Mouse (Mus musculus): Measurements from ENCODE around the gene Rrp12. TPM values are rescaled to one million over a fixed set of nuclear protein-coding genes. Genes with fewer than 3 reads are reported as not detected.
"Not testable (repeated sequence)": the region's sequence is repeated elsewhere in the genome, so short reads cannot be mapped to it uniquely, and the experiment has no call there.

Rrp12 gene
- polyA plus RNA-seq, 1 experiment from 2014 or later: 36.3 TPM

DNA sequence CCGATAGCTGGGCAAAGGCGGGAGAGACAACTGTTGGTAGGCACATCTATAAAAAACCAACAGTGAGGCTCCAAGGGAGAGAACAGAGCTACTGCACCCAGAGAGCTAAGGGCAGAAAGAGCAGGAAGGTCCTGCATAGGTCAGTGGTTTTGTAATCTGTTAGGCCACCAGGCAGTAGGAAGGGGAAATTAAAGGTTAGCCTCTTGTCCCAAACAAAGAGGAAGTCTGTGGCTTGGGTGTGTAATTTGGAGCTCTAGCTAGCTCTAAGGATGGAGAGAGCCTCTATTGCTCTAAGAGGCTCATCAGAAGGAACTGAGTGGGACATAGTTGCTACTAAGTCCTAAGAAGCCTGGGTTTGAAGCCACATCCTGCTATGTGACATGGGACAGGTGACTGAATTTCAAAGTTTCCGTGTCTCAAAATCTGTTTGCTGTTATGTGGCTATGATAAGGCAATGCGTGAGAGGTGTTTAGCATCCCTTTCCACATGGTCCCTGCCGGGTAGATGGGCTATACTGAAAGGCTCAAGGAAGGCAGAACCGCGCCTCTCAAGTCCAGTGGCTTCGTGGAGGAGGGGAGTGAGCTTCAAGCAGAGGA is 4.6 kb upstream of the Rrp12 start:
- 85% methylated on average over 8 of the region's 8 CpGs for WGBS
- peaks cover 5% of the 10 kb centered on the region for H3K4me1 ChIP-seq

DNA sequence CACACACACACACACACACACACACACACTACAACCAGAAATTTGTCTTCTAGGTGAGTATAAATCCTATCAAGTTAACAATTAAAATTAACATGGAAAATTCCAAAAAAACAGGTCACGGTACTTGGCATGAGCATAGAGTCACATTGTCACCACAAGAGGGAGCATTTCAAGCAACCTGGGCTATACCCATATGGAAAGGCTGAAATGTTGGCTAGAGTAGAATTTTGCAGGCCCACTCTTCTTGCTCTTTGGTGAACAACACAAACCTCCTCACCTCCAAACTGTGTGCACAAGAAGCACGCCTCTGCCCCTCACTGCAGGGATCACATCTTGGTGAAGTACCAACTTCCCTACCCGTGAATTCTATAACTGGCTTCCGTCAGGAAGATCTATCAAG is 2.9 kb upstream of the Rrp12 start:
- Histone ChIP-seq H3K4me1 (peaks cover 17% of the 10 kb centered on the region), H3K27me3 (replicated peaks; ENCODE audit: low read depth, poor library complexity, severe bottlenecking) (no peaks in the 10 kb centered on the region), H3K27ac (replicated peaks) (no peak overlapping the region), H3K9me3 (no peaks in the 10 kb centered on the region), H3K4me3 (no peak overlapping the region), H3K36me3 (replicated peaks) (no peaks in the 10 kb centered on the region)
- DNase-seq (ENCODE audit: low spot score): peak; percentile 32
- 50% methylated on average over 4 of the region's 4 CpGs for WGBS

More for the DNA sequence above, 4.6 kb upstream of the Rrp12 start:
- no peak overlapping the region for H3K27ac ChIP-seq (replicated peaks)
- no peaks in the 10 kb centered on the region for H3K27me3 ChIP-seq (replicated peaks; ENCODE audit: low read depth, poor library complexity, severe bottlenecking)
- DNase-seq (ENCODE audit: low spot score): no peak
- H3K4me3 ChIP-seq: no peak overlapping the region
- no peaks in the 10 kb centered on the region for H3K9me3 ChIP-seq
- H3K36me3 ChIP-seq (replicated peaks): no peaks in the 10 kb centered on the region

DNA sequence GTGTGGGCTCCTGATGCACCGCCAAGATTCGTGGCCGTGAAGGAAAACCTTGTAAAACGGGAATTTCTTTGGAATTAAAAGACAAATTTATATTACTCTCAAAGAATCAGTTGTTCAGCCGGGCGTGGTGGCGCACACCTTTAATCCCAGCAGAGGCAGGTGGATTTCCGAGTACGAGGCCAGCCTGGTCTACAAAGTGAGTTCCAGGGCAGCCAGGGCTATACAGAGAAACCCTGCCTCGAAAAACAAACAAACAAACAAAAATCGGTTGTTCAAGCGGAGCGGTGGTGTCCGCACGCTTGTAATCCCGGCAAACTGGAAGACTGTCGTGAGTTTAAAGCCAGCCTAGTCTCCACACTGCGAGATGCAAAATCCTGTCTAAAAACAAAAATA is 342 bp upstream of the Rrp12 start:
- H3K27ac ChIP-seq (replicated peaks): peak overlapping the region; percentile 31; the same call in 1 of the 2 replicates

DNA sequence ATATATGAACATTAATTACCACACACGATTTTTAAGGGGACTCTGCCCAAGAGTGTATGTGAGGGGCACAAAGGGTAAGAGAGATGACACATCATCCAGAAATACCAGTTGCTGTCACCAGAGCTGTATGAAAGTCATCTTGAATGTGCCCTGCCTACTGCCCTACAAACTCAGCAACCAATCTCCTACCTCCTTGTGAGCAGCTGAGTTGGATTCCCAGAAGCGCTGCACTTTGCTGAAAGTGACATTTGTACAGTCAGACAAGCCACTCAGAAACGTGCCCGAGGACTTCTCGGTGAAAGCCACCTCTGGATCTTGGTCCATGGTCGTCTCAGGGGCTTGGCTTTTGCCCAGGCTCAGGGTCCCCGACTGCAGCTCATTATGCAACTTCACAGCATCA is 1.0 kb downstream of the Rrp12 start:
- Histone ChIP-seq H3K9me3 (no peaks in the 10 kb centered on the region), H3K36me3 (replicated peaks) (peaks cover 26% of the 10 kb centered on the region), H3K4me3 (peak overlapping the region; percentile 85), H3K27me3 (replicated peaks; ENCODE audit: low read depth, poor library complexity, severe bottlenecking) (no peaks in the 10 kb centered on the region), H3K27ac (replicated peaks) (no peak overlapping the region), H3K4me1 (peaks cover 17% of the 10 kb centered on the region)
- DNase-seq (ENCODE audit: low spot score): no peak
- 53% methylated on average over 7 of the region's 7 CpGs for WGBS

More for the DNA sequence above, 342 bp upstream of the Rrp12 start:
- Histone ChIP-seq H3K36me3 (replicated peaks) (peaks cover 13% of the 10 kb centered on the region), H3K4me3 (peak overlapping the region; percentile 85), H3K4me1 (peaks cover 17% of the 10 kb centered on the region), H3K9me3 (no peaks in the 10 kb centered on the region), H3K27me3 (replicated peaks; ENCODE audit: low read depth, poor library complexity, severe bottlenecking) (no peaks in the 10 kb centered on the region)
- no peak for DNase-seq (ENCODE audit: low spot score)
- WGBS: 17% methylated on average over 18 of the region's 18 CpGs

DNA sequence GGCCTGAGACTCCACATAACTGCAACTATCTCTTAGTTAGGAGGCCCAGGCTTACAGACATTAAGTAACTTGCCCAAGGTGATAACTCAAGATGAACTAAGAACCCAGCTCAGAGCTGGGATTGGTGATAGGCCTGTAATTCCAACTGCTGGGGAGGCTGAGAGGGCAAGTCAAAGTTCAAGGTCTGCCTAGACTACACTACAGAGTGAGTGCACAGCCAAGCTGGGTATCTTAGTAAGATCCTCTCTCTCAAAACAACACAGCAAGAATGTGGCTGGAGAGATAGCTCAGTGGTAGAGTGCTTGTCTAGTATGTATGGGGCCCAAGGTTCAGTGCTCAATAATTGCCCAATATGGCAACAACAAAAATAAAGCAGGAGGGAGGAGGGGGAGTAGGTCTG is 7.8 kb downstream of the Rrp12 start:
- Histone ChIP-seq H3K4me1 (no peaks in the 10 kb centered on the region), H3K36me3 (replicated peaks) (peaks cover 88% of the 10 kb centered on the region), H3K27me3 (replicated peaks; ENCODE audit: low read depth, poor library complexity, severe bottlenecking) (no peaks in the 10 kb centered on the region), H3K27ac (replicated peaks) (no peak overlapping the region), H3K9me3 (no peaks in the 10 kb centered on the region), H3K4me3 (no peak overlapping the region)
- no peak for DNase-seq (ENCODE audit: low spot score)

DNA sequence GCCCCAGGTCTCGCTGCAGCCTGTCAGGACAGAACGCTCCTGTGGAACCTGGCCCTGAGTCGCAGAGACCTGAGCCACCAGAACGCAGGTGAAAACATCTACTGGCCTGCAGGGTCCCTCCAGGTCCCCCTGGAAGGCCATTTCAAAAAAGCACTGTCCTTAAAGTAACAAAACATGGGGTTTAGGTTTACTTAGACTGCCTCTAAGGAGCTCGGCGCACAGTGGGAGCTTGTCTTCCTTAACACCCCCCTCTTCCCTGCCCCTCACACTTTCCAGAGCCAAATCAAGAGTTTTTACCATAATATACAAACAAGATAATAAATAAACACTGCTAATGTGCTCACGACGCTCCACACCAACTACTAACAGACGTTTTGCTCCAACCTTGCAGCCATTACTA is 12.1 kb downstream of the Rrp12 start:
- Histone ChIP-seq H3K36me3 (replicated peaks) (peaks cover 96% of the 10 kb centered on the region), H3K27me3 (replicated peaks; ENCODE audit: low read depth, poor library complexity, severe bottlenecking) (no peaks in the 10 kb centered on the region), H3K4me1 (no peaks in the 10 kb centered on the region), H3K27ac (replicated peaks) (no peak overlapping the region), H3K4me3 (no peak overlapping the region), H3K9me3 (no peaks in the 10 kb centered on the region)
- DNase-seq (ENCODE audit: low spot score): no peak
- WGBS: 92% methylated on average over 9 of the region's 9 CpGs

DNA sequence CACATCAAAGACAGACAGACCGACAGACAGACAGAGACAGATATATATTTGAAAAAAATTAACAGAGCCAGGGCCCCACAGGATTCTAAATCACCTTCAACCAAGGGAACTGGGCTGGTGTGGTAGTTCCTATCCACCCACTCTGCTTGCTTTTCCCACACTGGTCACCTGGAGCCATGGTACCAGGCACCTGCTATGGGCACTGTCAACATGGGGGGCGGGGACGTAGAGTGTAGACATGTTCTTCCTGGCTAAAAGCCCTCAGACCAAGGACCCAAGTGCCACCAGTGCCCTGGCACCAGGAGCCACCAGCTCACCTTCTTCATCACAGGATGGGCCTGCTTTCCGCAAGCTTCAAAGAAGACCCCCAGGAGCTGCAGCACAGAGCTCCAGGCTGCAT is 14.1 kb downstream of the Rrp12 start:
- Histone ChIP-seq H3K36me3 (replicated peaks) (peaks cover 94% of the 10 kb centered on the region), H3K4me3 (no peak overlapping the region), H3K4me1 (no peaks in the 10 kb centered on the region), H3K27me3 (replicated peaks; ENCODE audit: low read depth, poor library complexity, severe bottlenecking) (no peaks in the 10 kb centered on the region), H3K9me3 (no peaks in the 10 kb centered on the region), H3K27ac (replicated peaks) (no peak overlapping the region)
- WGBS: 95% methylated on average over 4 of the region's 4 CpGs
- no peak for DNase-seq (ENCODE audit: low spot score)

DNA sequence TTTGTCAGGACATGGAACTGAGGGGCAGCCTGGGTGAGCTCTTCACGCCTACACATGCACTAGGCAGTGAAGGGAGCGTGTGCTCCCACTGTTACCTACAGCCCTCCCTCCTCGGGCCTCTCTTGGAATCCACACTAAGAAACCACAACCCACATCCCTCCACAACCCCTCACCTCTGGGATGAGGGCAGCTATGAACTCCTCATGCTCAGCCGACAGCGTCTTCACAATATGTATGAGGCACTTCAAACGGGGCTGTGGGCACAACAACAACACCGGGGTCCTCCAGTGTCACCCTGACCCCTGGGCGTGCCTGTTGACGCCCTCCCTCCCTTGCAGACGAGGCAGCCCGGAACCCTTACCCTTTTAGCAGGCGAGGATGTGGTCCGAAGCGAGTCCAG is 21.6 kb downstream of the Rrp12 start:
- Histone ChIP-seq H3K27ac (replicated peaks) (no peak overlapping the region), H3K4me1 (no peaks in the 10 kb centered on the region), H3K4me3 (no peak overlapping the region), H3K36me3 (replicated peaks) (peaks cover 97% of the 10 kb centered on the region), H3K9me3 (no peaks in the 10 kb centered on the region), H3K27me3 (replicated peaks; ENCODE audit: low read depth, poor library complexity, severe bottlenecking) (no peaks in the 10 kb centered on the region)
- WGBS: 95% methylated on average over 14 of the region's 14 CpGs
- DNase-seq (ENCODE audit: low spot score): no peak

DNA sequence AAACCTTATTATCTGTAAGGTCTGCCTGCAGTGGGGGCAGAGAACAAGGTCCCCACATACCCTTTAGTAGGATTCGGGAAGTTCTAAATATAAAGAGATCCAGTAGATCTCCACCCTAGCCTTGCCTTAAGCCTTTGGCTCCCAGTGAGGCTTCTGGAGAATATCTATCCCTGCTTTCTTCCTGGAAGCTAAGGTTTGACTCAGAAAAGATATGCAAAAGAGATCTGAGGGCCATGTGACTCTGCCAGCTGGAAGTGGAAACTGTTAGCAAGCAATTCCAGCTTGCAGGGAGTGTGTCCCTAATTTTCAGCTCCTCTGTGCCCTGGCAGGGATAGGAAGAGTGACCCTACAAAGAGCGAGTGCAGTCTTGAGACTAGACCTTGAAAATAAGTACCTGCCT is 23.7 kb downstream of the Rrp12 start:
- no peak for DNase-seq (ENCODE audit: low spot score)
- WGBS: 99% methylated on average over 2 of the region's 2 CpGs
- H3K36me3 ChIP-seq (replicated peaks): peaks cover 98% of the 10 kb centered on the region

DNA sequence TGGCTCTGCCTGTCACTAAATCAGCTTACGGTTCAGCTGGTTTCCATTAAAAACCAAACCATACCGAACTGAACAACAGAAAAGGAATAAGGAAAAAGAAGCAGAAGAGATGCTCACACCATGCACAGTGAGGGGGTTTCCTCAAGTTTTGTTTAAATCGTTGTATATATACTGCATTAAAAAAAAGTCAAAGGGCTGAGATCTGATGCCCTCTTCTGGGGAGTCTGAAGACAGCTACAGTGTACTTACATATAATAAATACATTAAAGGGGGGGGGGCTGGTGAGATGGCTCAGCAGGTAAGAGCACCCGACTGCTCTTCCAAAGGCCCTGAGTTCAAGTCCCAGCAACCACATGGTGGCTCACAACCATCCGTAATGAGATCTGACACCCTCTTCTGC is 26.0 kb downstream of the Rrp12 start:
- not testable (repeated sequence) for H3K4me1 ChIP-seq; H3K27me3 ChIP-seq (replicated peaks; ENCODE audit: low read depth, poor library complexity, severe bottlenecking); H3K4me3 ChIP-seq; DNase-seq (ENCODE audit: low spot score); H3K9me3 ChIP-seq; H3K27ac ChIP-seq (replicated peaks)
- 86% methylated on average over 5 of the region's 5 CpGs for WGBS
- peaks cover 100% of the 10 kb centered on the region for H3K36me3 ChIP-seq (replicated peaks)

More for the DNA sequence above, 23.7 kb downstream of the Rrp12 start:
- no peaks in the 10 kb centered on the region for H3K9me3 ChIP-seq
- H3K4me1 ChIP-seq: no peaks in the 10 kb centered on the region
- H3K27ac ChIP-seq (replicated peaks): no peak overlapping the region
- no peak overlapping the region for H3K4me3 ChIP-seq
- H3K27me3 ChIP-seq (replicated peaks; ENCODE audit: low read depth, poor library complexity, severe bottlenecking): no peaks in the 10 kb centered on the region

DNA sequence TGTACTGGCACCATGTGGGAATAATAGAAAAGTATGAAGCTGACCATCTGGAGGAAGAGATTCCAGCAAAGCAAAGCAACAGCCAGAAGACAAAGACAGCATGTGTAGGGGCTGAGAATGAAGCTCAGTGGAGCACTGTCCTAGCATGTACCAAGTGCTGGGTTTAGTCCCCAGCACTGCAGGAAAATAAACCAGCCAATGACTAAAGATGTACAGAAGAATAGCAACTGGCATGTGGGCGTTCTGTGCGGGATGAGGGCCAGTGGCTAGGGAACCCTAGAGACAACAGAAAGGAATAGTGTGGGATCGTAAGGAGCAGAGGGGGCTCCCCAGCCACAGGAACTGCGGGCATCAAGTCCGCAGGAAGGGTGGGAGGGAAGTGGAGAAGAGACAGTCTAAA is 26.7 kb downstream of the Rrp12 start:
- H3K9me3 ChIP-seq: no peaks in the 10 kb centered on the region
- H3K4me1 ChIP-seq: no peaks in the 10 kb centered on the region
- WGBS: 96% methylated on average over 5 of the region's 5 CpGs
- H3K36me3 ChIP-seq (replicated peaks): peaks cover 100% of the 10 kb centered on the region
- no peak overlapping the region for H3K4me3 ChIP-seq
- DNase-seq (ENCODE audit: low spot score): no peak
- no peaks in the 10 kb centered on the region for H3K27me3 ChIP-seq (replicated peaks; ENCODE audit: low read depth, poor library complexity, severe bottlenecking)
- no peak overlapping the region for H3K27ac ChIP-seq (replicated peaks)

DNA sequence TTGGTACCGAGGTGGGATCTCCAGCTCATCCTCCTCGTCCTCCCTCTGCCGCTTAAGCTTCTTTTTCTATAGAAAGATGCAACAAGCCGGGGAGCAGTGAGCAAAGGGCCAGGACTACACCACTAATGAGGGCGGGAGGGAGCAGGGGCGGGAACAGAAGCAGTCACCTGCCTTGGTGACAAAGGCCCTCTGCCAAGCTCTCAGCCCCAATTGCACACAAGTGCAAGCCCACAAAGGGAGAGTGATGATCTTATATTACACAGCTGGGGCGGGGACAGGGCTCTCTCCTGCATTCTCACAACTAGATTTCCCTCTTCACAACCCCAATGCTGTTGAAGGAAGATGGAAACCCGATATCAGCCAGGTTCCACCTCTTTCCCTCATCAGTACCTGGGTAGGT is 29.3 kb downstream of the Rrp12 start:
- Histone ChIP-seq H3K4me3 (no peak overlapping the region), H3K4me1 (no peaks in the 10 kb centered on the region), H3K27me3 (replicated peaks; ENCODE audit: low read depth, poor library complexity, severe bottlenecking) (no peaks in the 10 kb centered on the region), H3K27ac (replicated peaks) (no peak overlapping the region), H3K36me3 (replicated peaks) (peaks cover 100% of the 10 kb centered on the region), H3K9me3 (no peaks in the 10 kb centered on the region)
- WGBS: 88% methylated on average over 8 of the region's 8 CpGs
- no peak for DNase-seq (ENCODE audit: low spot score)

DNA sequence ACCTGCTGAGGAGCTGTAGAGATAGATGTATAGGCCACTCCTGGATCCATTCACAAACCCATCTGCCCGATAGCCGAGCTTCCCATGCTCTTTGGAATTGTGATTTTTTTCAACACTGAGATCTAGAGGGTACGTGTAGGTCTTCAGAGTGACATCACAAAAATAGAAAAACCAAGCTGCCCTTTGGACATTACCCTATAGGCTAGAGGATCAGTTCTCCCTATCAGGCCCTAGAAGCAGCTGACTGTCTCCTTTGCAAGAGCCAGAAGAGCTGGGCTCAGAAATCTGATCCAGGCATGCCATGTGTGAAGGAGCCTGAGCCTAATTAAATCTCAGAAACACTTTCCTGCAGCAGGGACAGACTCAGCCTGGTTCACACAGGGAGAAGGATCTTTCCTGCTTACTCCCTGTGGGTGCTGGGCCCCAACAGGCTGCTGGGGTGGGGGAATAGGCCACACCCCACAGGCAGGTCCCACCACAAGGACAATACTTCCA is 38.1 kb downstream of the Rrp12 start:
- peak overlapping the region; percentile 49; the same call in 1 of the 2 replicates for H3K27ac ChIP-seq (replicated peaks)
- no peaks in the 10 kb centered on the region for H3K27me3 ChIP-seq (replicated peaks; ENCODE audit: low read depth, poor library complexity, severe bottlenecking)
- 85% methylated on average over 3 of the region's 3 CpGs for WGBS
- no peaks in the 10 kb centered on the region for H3K9me3 ChIP-seq
- no peak overlapping the region for H3K4me3 ChIP-seq
- H3K4me1 ChIP-seq: peaks cover 11% of the 10 kb centered on the region
- DNase-seq (ENCODE audit: low spot score): peak; percentile 27
- peaks cover 24% of the 10 kb centered on the region for H3K36me3 ChIP-seq (replicated peaks)
